Comparison of ENCODE assay signal across 1 mouse cellular context in genomic region chr10:59571964-59572363, GRCm38 (mm10).
TF ChIP-seq lines count a peak whose summit lies in the region.

No protein-coding gene starts in this region.

TF ChIP-seq in MEL, 35 proteins besides CTCF, POLR2A, EP300 and RAD21 (continued from another document):
- TF ChIP-seq E2F4 (IDR thresholded peaks at IDR 0.05; ENCODE audit: borderline replicate concordance, low read depth, low read length) (no peak), MXI1 (IDR thresholded peaks at IDR 0.05; ENCODE audit: low read depth, low read length) (no peak), POLR2AphosphoS5 (IDR thresholded peaks at IDR 0.05; ENCODE audit: borderline replicate concordance, low read depth, low read length) (no peak), GATA1 (IDR thresholded peaks at IDR 0.05; ENCODE audit: low read depth, low read length) (no peak), NELFE (IDR thresholded peaks at IDR 0.05; ENCODE audit: low read depth, low read length) (no peak), MAFK (IDR thresholded peaks at IDR 0.05; ENCODE audit: borderline replicate concordance, low read depth, low read length) (no peak), USF1 (IDR thresholded peaks at IDR 0.05; ENCODE audit: low read depth, low read length) (no peak), ELF1 (IDR thresholded peaks at IDR 0.05; ENCODE audit: low read depth, low read length) (no peak), GABPA (IDR thresholded peaks at IDR 0.05; ENCODE audit: low read depth, low read length) (no peak), POLR2AphosphoS2 (IDR thresholded peaks at IDR 0.05; ENCODE audit: low read length) (no peak)
TF ChIP-seq in MEL: peak in this region for 0.
